Mouse (Mus musculus) hindbrain, embryonic 15.5 days (tissue): ENCODE results near the gene Bcl2a1d. TPM values are rescaled to one million over a fixed set of nuclear protein-coding genes. Genes with fewer than 3 reads are reported as not detected.
"Not testable (repeated sequence)": the region's sequence is repeated elsewhere in the genome, so short reads cannot be mapped to it uniquely, and the experiment has no call there.

Source experiments
- ATAC-seq: fragments of 200-750 bp; cut with Nextera tagmentation; 2 replicates; pipeline ENCODE4 v1.8.0; 2017; ENCODE audit warnings: low read depth, moderate number of reproducible peaks, moderate TSS enrichment; ENCODE audit not compliant: low FRiP score
- H3K27ac ChIP-seq: fragments of 300-500 bp; sonication (generic); replicated peaks from 2 replicates; pipeline ENCODE4 v1.5.1; 2015; ENCODE audit warnings: mild to moderate bottlenecking, inconsistent platforms
- H3K27me3 ChIP-seq: fragments of 300-500 bp; sonication (generic); 2 replicates; pipeline ENCODE4 v1.6.1; 2015; ENCODE audit warnings: control low read depth, inconsistent platforms
- H3K36me3 ChIP-seq: fragments of 300-500 bp; sonication (generic); 2 replicates; pipeline ENCODE4 v1.6.1; 2015; ENCODE audit warnings: control low read depth, inconsistent platforms
- H3K4me1 ChIP-seq: fragments of 300-500 bp; sonication (generic); replicated peaks from 2 replicates; pipeline ENCODE4 v1.6.1; 2015; ENCODE audit warnings: control low read depth, inconsistent platforms
- H3K4me2 ChIP-seq: fragments of 300-500 bp; sonication (generic); 2 replicates; pipeline ENCODE4 v1.6.1; 2015; ENCODE audit warnings: moderate library complexity, mild to moderate bottlenecking, inconsistent platforms
- H3K4me3 ChIP-seq: fragments of 300-500 bp; sonication (generic); 2 replicates; pipeline ENCODE4 v1.5.1; 2015; ENCODE audit warnings: mild to moderate bottlenecking, inconsistent platforms
- H3K9ac ChIP-seq: fragments of 300-500 bp; sonication (generic); 2 replicates; pipeline ENCODE4 v1.6.1; 2015; ENCODE audit warnings: inconsistent platforms
- H3K9me3 ChIP-seq: fragments of 300-500 bp; sonication (generic); 2 replicates; pipeline ENCODE4 v1.6.1; 2016; ENCODE audit warnings: control low read depth, inconsistent platforms
- WGBS: fragments of 180-500 bp; shearing (Covaris S2); methylation state at CpG from one replicate; pipeline ENCODE4 v1.1.7; 2015; 5-methylcytosine and 5-hydroxymethylcytosine counted together
- polyA plus RNA-seq: library from polyadenylated mRNA; unstranded; fragments of >200 nt; fragmentation: Nextera tagmentation; extraction: Ambion mirVana; gene quantifications from 2 replicates; pipeline ENCODE4 v1.2.1, GENCODE M21; 2015

Gene Bcl2a1d
- polyA plus RNA-seq, 1 experiment from 2014 or later, result 0.25 TPM

DNA sequence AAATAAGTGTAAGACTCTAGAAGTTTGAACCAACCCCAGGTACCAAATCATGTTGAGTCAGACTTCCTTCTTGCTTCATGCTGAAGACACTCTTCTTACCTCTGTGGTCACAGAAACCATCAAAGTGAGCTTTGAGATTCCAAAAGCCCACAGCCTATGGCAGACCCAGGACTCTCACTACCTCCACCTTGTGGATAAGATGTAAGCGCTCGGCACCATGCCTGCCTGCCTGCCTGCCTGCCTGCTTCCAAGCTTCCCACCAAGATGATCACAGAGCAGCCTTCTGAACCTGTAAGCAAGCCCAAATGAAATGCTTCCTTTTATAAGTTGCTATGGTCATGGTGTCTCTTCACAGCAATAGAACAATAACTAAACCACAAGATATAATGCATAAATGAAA lies 13.6 kb downstream of the Bcl2a1d start:
- H3K4me1 ChIP-seq, H3K36me3 ChIP-seq, H3K27ac ChIP-seq, H3K4me2 ChIP-seq, H3K27me3 ChIP-seq, H3K4me3 ChIP-seq, H3K9ac ChIP-seq, ATAC-seq, H3K9me3 ChIP-seq: not testable (repeated sequence)
- WGBS, result 28% methylated on average over 2 of the region's 2 CpGs

- H3K4me3 ChIP-seq, H3K9me3 ChIP-seq, H3K9ac ChIP-seq, ATAC-seq, H3K27me3 ChIP-seq, H3K4me2 ChIP-seq, H3K4me1 ChIP-seq, H3K36me3 ChIP-seq, H3K27ac ChIP-seq: not testable (repeated sequence)
- 86% methylated on average over 5 of the region's 5 CpGs for WGBS
These were observed 17.2 kb downstream of the Bcl2a1d start for GRCm38 (mm10) chr9:88714515-88714914.

DNA sequence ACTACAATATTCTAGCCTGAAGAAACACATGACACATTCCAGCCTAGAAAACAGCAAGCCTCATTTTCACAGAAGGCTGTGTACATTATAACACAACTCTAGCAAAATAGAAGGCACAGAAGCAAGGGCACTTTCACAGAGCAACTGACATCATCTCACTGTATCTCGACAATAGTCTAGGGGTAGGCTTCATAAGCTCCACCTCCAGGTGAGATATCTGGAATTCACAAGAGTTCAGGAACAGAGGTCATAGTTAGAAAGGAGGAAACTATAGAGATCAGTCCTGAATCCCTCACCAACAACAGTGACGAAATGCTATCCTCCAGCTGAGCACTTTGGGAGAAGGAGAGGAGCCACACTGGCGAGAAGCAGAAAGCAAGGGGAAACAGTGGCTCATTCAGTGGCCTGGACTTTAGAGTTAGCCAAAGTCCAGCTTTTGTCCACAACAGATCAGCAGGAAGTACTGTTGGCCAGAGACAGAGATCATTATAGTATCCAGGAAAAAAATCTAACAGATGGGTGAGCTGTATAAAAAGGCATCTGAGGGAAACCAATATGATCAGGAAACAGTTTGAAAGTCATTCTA lies 19.5 kb downstream of the Bcl2a1d start:
- WGBS, result 92% methylated on average over 3 of the region's 3 CpGs

DNA sequence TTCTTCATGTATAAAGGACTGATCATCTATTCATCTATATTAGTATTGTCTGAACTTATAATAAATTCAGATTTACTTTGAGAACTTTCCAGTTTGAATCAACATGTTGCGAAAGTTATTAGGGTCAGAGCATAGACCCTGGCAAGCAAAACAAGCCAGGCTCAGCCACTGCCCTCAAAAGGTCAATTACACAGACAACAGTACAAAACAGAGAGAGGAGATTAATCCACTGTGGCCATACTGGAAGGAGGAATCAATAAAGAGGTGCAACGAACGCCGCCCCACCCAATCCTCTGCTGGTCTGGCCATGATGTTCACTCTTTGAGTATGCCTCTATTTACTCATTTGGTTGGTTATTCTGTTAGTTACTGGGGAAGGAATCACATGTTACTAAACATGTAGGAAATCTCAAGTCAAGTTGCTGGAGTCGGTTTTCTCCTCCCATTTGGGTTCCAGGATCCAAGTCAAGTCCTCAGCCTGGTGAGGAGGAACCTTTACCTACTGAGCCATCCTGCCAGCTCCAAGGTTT lies 20.7 kb downstream of the Bcl2a1d start:
- H3K4me1 ChIP-seq, H3K9ac ChIP-seq, H3K4me2 ChIP-seq, H3K9me3 ChIP-seq, H3K27me3 ChIP-seq, H3K36me3 ChIP-seq, ATAC-seq, H3K4me3 ChIP-seq, H3K27ac ChIP-seq: not testable (repeated sequence)
- WGBS, result 83% methylated on average over 4 of the region's 5 CpGs

More for the DNA sequence above, 19.5 kb downstream of the Bcl2a1d start:
- not testable (repeated sequence) for H3K4me3 ChIP-seq, H3K27me3 ChIP-seq, ATAC-seq, H3K4me1 ChIP-seq, H3K36me3 ChIP-seq, H3K9ac ChIP-seq, H3K27ac ChIP-seq, H3K9me3 ChIP-seq, H3K4me2 ChIP-seq

GRCm38 (mm10) chr9:88710439-88710838 lies 21.3 kb downstream of the Bcl2a1d start:
- not testable (repeated sequence) for H3K4me2 ChIP-seq, H3K27me3 ChIP-seq, ATAC-seq, H3K36me3 ChIP-seq, H3K9me3 ChIP-seq, H3K9ac ChIP-seq, H3K4me3 ChIP-seq, H3K27ac ChIP-seq, H3K4me1 ChIP-seq
- 86% methylated on average over 2 of the region's 2 CpGs for WGBS

GRCm38 (mm10) chr9:88709794-88710193 lies 21.9 kb downstream of the Bcl2a1d start:
- not testable (repeated sequence) for H3K36me3 ChIP-seq, ATAC-seq, H3K27ac ChIP-seq, H3K4me1 ChIP-seq, H3K4me3 ChIP-seq, H3K27me3 ChIP-seq, H3K4me2 ChIP-seq, H3K9me3 ChIP-seq, H3K9ac ChIP-seq
- 89% methylated on average over 5 of the region's 5 CpGs for WGBS

DNA sequence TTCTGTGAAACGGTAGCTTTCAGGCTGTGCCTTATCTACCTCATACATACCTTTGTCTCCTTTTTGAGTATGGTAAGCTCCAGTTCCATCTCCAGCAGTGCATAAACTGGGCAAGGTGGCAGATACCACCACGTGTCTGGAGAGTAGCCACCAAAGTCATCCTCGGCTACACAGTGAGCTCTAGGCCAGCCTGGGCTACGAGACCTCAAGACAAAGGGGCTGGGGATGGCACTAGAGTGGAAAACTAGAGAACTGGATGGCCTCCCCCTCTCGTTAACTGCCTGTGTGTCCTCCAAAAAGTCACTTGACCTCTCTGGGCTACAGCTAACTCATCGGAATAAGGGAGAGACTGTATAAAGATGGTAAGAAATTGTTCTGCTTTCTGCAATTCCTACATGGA lies 22.4 kb downstream of the Bcl2a1d start:
- no peaks in the 10 kb centered on the region for H3K36me3 ChIP-seq
- no peak overlapping the region for H3K27ac ChIP-seq
- H3K27me3 ChIP-seq, result no peaks in the 10 kb centered on the region
- H3K4me2 ChIP-seq, result no peak overlapping the region
- H3K4me3 ChIP-seq, result no peak overlapping the region
- no peaks in the 10 kb centered on the region for H3K4me1 ChIP-seq
- H3K9ac ChIP-seq, result no peak overlapping the region
- H3K9me3 ChIP-seq, result no peaks in the 10 kb centered on the region
- WGBS, result 94% methylated on average over 6 of the region's 6 CpGs
- ATAC-seq, result no peak

GRCm38 (mm10) chr9:88706700-88707099 lies 25.0 kb downstream of the Bcl2a1d start:
- no peak overlapping the region for H3K9ac ChIP-seq
- no peaks in the 10 kb centered on the region for H3K4me1 ChIP-seq
- H3K27me3 ChIP-seq, result no peaks in the 10 kb centered on the region
- H3K4me2 ChIP-seq, result no peak overlapping the region
- no peak overlapping the region for H3K27ac ChIP-seq
- no peaks in the 10 kb centered on the region for H3K9me3 ChIP-seq
- 80% methylated on average over 4 of the region's 4 CpGs for WGBS
- ATAC-seq, result no peak
- H3K4me3 ChIP-seq, result no peak overlapping the region
- H3K36me3 ChIP-seq, result no peaks in the 10 kb centered on the region

- ATAC-seq, H3K4me3 ChIP-seq, H3K9ac ChIP-seq, H3K36me3 ChIP-seq, H3K27ac ChIP-seq, H3K9me3 ChIP-seq, H3K4me1 ChIP-seq, H3K4me2 ChIP-seq, H3K27me3 ChIP-seq: not testable (repeated sequence)
- 75% methylated on average over 8 of the region's 8 CpGs for WGBS
These were observed 26.6 kb downstream of the Bcl2a1d start for GRCm38 (mm10) chr9:88705157-88705556.

- ATAC-seq, result 0 out of 2 replicates have a peak, but pooled peaks have one; percentile 63
- H3K27me3 ChIP-seq, H3K4me3 ChIP-seq, H3K9me3 ChIP-seq, H3K4me1 ChIP-seq, H3K4me2 ChIP-seq, H3K36me3 ChIP-seq, H3K27ac ChIP-seq, H3K9ac ChIP-seq: not testable (repeated sequence)
- WGBS, result 86% methylated on average over 1 of the region's 2 CpGs
These were observed 33.0 kb downstream of the Bcl2a1d start for GRCm38 (mm10) chr9:88698746-88699145.

- H3K9me3 ChIP-seq, H3K9ac ChIP-seq, H3K4me3 ChIP-seq, H3K27me3 ChIP-seq, H3K4me1 ChIP-seq, H3K36me3 ChIP-seq, ATAC-seq, H3K4me2 ChIP-seq, H3K27ac ChIP-seq: not testable (repeated sequence)
- 84% methylated on average over 2 of the region's 2 CpGs for WGBS
These were observed 40.4 kb downstream of the Bcl2a1d start for GRCm38 (mm10) chr9:88691307-88691706.

- H3K27me3 ChIP-seq, H3K9me3 ChIP-seq, ATAC-seq, H3K4me3 ChIP-seq, H3K9ac ChIP-seq, H3K36me3 ChIP-seq, H3K4me2 ChIP-seq, H3K4me1 ChIP-seq, H3K27ac ChIP-seq: not testable (repeated sequence)
- 95% methylated on average over 2 of the region's 3 CpGs for WGBS
These were observed 42.3 kb downstream of the Bcl2a1d start for GRCm38 (mm10) chr9:88689451-88689850.

- 91% methylated on average over 1 of the region's 1 CpGs for WGBS
- H3K4me3 ChIP-seq, H3K4me2 ChIP-seq, H3K36me3 ChIP-seq, H3K9ac ChIP-seq, H3K27me3 ChIP-seq, H3K9me3 ChIP-seq, H3K4me1 ChIP-seq, ATAC-seq, H3K27ac ChIP-seq: not testable (repeated sequence)
These were observed 45.0 kb downstream of the Bcl2a1d start for GRCm38 (mm10) chr9:88686719-88687118.
